Mouse (Mus musculus): ENCODE data around the gene Cobl.

Cobl gene

DNA sequence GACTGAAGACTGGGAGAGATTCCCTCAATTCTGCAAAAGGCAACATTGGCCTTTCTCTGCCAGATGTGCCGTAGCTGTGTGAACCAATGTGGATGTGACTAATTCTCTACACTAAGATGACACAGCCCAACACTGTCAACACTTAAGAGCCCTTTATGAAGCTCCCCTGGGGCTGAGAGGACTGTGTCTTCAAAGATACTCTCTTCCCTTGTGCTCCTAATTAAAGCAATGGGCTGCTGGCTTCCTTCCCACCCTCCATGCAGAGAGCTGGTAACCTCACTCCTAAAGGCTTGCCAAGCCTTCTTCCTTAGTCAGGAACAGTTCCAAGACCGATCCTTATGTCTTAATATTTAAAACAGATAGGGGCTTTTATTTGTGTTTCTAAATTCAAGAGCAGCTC lies 79.9 kb downstream of the Cobl start:
- peak; percentile 76 for DNase-seq (ENCODE audit: low read depth, low spot score)

DNA sequence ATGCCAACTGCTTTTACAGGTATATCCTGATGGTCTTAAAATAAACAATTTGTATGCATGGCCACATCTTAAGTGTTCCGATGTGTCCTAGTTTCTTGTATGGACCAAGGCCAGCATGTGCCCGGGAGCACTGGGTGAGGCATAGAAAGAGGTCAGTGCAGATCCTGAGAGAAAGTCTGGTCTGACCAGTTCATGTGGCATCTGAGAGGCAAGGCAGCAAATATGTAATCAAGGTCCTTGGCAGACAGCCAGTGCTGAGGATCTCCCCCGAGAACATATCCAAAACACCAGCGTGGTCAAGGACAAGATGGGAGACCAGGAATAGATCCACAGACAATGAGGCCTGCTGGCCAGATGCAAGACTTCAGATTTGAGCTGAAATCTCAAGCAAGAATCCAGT lies 81.8 kb downstream of the Cobl start:
- DNase-seq (ENCODE audit: low read depth, low spot score): no peak

- DNase-seq (ENCODE audit: low read depth, low spot score): no peak
Measured at GRCm38 (mm10) chr11:12381096-12381495, 83.7 kb downstream of the Cobl start.

DNA sequence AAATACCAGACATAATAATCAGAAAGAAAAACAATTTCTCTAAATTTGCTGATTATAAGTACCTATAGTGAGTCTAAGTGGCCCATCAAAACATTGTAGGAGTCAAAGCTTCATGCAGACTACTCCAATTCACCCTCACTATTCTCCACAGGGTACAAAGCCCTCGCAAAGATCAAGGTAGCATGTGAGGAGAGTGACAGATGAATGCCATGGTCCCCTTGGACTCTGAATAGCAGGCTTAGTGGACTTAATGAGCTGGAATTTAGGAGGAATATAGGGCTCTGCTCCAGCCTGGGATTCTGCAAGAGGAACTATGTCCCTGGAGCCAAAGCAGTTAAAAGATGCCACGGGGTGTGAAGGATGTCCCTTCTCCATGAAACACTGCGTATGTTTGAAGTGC lies 88.1 kb downstream of the Cobl start:
- DNase-seq (ENCODE audit: low read depth, low spot score): no peak

DNA sequence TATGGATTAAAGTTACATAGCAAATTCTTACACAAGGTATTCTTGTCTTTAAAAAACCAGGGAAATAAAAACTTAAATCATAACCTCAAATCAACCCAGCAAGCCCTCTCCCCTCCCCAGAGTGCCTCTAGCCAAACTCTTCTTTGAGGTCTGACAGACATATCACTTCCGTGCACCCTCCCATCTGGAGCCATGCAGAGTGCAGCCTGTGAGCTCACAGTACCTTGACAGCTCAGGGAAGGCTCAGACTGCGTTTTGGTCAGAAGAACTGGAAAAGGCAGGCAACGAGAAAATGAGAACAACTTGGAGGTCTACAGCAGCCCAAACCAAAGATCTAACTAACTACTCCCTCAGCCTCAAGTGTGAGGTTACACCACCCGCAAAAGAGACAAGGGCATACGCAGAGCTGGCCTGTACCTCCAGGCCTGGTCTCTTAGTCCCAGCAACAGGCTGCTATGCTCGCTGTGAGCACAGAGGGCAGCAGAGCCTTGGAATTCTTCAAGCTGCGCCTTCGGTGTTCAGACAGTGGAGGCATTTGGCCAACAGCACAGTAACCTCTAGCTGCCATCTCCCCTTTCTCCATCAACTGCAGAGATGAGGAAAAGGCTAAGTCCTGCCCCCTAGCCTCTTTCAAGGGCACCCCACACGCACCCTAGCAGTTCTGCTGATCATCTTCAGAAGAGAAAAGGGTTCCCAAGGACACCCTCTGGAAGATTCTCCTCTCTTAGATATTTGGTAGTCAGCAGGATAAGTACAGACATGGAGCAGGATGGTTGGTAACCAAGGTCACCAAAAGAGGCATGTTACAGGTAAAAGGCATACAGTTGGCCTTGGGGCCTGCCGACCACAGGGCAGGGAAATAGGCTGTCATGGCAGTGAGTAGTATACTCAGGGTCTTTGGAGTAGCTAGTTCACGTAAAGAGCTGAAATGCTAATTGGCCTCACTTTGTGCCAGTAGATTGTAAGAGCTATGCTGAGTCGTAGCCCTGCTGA lies 91.4 kb downstream of the Cobl start:
- peak; percentile 91 for DNase-seq (ENCODE audit: low read depth, low spot score)

- DNase-seq (ENCODE audit: low read depth, low spot score): no peak
Measured at GRCm38 (mm10) chr11:12370957-12371356, 93.8 kb downstream of the Cobl start.

- DNase-seq (ENCODE audit: low read depth, low spot score): no peak
Measured at GRCm38 (mm10) chr11:12367426-12368178, 97.2 kb downstream of the Cobl start.

GRCm38 (mm10) chr11:12359336-12360000 lies 105.3 kb downstream of the Cobl start:
- DNase-seq (ENCODE audit: low read depth, low spot score): peak; percentile 90

DNA sequence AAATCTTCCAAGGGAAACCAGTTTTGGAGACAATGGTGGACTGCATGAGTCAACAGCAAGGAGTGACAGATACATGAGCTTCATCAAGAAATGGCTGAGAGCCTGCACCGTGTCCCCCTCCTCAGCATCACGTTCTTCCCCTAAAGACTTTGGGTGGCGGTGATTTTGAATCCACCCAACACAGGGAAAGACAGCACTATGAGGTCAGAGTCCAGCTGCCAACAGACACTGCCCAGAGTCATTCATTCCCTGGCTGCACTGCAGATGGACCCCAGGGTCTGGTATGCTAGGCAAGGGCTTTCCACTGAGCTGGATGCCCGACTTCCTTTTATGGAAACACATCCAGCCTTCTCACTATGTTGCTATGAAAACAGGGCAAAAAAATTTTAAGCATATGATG lies 106.2 kb downstream of the Cobl start:
- no peak for DNase-seq (ENCODE audit: low read depth, low spot score)

DNA sequence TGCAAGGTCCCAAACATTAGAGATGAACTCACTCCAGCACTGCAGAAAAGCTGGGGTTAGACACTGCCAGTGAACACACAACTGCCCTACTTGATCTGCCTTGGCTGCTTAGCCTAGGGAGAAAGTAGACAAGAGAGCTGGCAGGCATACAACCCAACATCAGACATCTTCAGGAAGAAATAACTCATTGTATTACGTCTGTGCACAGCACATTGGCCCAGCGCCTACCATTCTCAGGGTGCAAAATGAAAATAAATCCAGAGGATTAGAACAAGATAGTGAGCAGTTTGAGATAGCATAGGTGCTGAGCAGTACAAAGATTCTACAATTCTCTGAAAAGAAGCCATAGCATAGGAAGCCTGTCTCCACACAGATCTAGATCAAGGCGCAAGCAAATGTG lies 109.1 kb downstream of the Cobl start:
- peak; percentile 47 for DNase-seq (ENCODE audit: low read depth, low spot score)

GRCm38 (mm10) chr11:12350986-12351546 lies 113.7 kb downstream of the Cobl start:
- DNase-seq (ENCODE audit: low read depth, low spot score): peak; percentile 55

- DNase-seq (ENCODE audit: low read depth, low spot score): no peak
Measured at GRCm38 (mm10) chr11:12350086-12350485, 114.7 kb downstream of the Cobl start.

DNA sequence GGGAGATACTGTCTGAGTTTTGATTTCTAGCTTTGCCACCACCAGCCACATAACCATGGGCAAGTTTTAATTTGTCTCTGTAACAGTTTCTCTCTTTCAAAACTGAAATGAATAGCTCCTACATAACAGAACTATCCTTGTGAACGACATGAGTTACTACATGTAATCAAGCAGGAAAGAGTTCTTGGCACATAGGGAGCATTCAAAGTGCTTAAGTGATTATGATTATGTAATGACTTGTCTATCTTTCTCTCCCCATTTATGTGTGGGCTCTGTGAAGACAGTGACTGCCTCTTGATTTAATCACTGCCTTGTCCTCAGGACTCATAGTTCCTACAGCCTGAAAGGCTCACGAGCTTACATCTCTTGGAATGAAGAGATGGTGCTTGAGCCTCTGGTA lies 118.3 kb downstream of the Cobl start:
- no peak for DNase-seq (ENCODE audit: low read depth, low spot score)

GRCm38 (mm10) chr11:12343686-12344085 lies 121.1 kb downstream of the Cobl start:
- peak; percentile 74 for DNase-seq (ENCODE audit: low read depth, low spot score)

DNA sequence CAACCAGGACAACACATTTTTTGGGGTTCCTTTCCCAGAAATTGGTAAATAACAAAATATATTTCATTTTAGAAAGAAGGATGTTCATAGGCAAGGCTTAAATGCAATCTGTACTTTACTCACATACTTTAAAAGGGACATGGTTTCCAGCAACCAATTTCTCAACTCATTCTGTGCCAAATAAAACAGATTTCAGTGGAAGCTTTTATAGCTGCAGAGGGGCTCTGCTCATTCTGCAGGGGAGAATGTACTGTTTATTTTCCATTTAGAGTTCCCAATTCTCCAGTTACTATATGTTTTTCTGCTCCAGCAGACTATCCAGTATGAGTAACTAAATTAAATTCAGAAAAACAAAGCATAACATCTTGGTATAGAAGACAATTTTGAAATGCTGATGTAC lies 124.1 kb downstream of the Cobl start:
- no peak for DNase-seq (ENCODE audit: low read depth, low spot score)

DNA sequence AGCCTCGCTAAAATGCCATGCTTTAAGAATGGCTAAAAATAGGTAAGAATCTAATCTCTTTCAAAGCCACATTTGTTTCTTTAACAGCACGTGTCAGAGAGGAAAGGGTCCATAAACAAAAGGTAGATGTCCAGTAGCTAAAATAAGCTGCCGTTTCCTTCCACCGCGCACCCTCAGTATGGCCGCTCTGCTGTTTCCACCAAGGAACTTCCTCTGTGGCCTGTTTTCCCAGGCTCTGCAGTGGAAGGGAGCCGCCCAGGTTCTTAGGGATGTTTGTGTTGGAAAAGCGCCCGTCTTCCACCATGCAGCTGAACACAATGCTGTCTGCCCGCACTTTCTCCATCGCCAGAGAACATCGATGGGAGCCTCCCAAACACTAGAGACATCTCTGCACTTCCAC lies 128.6 kb downstream of the Cobl start:
- no peak for DNase-seq (ENCODE audit: low read depth, low spot score)

DNA sequence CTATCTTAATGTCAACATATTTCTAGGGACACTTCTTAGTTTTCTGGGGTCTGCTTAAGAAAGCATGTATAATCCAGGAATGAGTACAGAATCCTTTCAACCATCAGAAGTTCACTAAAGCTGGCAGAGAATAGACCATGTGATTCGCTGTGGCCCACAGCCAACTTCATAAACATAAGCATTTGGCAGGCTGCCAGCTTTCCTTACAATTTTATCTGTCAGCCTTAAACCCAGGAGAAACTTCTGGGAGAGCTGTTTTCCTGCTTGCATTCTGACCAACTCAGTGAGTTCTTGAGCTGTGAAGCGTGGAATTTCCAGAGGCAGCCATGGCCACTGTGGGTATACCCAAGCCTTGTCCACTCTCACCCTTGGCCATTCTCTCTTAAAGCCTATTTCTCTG lies 132.8 kb downstream of the Cobl start:
- peak; percentile 65 for DNase-seq (ENCODE audit: low read depth, low spot score)

- DNase-seq (ENCODE audit: low read depth, low spot score): peak; percentile 36
Measured at GRCm38 (mm10) chr11:12321445-12321844, 143.3 kb downstream of the Cobl start.

GRCm38 (mm10) chr11:12319318-12319717 lies 145.4 kb downstream of the Cobl start:
- peak; percentile 49 for DNase-seq (ENCODE audit: low read depth, low spot score)

- DNase-seq (ENCODE audit: low read depth, low spot score): no peak
Measured at GRCm38 (mm10) chr11:12315670-12316069, 149.1 kb downstream of the Cobl start.

DNA sequence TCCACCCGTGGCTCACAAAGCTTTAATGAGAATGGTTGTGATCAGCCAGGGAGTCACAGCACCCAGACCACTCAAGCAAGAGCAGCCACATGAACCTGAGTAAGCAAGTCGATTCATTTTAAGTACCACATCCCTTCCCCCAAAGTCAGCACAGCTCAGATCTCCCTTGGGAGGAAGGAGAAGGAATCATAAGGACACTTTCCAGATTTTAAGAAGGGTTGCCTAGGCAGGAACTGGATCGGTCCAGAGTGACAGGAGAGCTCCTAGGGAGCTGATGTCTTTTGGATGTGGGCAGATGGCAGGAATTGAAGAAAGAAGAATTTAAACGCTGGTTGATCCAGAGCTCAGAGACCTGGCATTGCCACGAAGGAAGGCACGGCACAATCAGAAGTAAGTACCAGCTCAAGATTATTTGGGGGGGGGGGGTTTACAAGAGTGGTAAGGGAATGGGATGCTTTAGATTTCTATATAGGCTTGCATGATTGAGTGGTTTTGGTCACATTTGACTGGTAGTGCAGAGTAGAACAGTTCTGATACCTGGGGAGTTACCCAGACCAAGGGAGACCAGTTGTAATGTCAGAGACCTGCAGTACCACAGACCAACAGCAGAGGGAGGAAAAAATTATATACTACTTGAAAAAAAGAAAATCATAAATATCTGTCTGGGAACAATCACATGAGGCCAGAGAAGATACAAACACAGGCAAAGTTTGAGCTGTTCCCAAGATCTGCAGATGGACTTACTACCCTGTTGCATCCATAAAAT lies 150.3 kb downstream of the Cobl start:
- DNase-seq (ENCODE audit: low read depth, low spot score): peak; percentile 41

All from brain, adult 2 months (tissue).